Mouse (Mus musculus): ENCODE data around the gene Fign.

The Fign gene

DNA sequence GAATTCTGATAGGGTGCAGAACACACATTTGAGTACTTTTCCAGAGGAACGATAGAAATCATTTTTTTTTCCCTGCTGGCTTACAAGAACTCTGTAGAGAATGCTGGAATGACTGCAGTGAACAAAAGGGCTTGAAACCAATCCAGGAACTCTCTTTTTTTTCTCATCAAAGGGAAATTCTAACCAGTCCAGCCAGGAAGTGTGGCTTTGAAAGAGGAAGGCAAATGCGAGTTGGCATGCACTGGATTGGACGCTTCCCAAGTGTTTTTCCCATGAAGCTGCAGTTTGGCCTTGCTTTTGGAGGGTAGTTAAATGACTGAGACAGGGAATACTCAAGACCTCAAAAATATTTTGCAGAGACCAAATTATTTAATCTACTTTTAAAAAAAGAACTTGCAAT is 54.7 kb downstream of the Fign start:
- no peak for DNase-seq

DNA sequence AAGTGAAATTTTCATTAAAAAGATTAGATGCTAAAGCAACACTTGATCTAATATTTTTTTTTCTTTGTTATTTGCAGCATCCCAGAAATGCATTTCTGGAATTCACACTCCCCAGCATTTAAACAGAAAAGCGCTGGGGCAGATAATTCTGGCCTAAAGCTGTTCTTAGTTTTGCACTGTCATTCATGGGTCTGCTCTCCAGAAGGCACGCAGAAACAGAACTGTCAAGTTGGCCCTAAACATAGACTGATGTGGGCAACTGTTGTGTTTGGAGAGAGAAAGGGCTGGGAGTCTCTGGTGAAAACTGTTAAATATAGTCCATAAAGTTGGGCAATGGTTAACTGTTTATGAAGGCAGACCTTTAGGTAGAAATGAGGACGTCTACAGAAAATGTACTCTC is 62.4 kb downstream of the Fign start:
- DNase-seq: no peak

DNA sequence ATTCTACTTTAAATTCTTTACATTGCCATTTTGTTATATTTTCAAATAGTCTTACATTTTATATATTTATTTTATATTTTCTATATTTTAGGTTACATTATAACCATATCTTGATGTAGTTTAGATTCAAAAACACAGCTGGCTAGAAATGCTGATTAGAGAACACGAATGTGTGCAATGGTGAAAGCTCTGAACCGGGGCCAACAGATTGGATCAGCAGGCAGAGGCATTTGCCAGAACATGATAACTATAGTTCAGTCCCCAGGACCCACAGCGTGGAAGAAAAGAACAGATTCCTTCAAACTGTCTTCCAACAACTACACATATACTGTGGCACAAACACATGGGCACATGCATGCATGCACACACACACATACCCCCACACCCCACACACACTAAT is 64.0 kb downstream of the Fign start:
- no peak for DNase-seq

DNA sequence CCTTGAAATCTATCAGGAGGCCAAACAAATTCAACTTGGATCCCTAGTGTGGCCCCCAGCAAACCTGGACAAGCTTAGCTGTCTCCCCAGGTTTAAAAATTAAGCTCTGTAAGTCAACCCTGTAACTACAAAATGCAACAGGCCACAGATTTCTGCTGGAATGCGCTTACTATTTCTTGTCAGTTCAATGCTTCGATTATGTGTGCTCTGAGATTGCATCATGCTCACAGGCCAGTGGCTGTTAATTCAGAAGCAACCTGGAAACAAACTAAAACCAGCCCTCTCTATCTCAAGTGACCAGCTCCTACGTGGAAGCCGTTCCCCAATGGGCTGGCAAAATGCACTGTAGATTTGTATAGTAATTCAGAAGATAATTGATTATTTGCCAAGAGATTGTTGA is 71.9 kb downstream of the Fign start:
- DNase-seq: no peak

DNA sequence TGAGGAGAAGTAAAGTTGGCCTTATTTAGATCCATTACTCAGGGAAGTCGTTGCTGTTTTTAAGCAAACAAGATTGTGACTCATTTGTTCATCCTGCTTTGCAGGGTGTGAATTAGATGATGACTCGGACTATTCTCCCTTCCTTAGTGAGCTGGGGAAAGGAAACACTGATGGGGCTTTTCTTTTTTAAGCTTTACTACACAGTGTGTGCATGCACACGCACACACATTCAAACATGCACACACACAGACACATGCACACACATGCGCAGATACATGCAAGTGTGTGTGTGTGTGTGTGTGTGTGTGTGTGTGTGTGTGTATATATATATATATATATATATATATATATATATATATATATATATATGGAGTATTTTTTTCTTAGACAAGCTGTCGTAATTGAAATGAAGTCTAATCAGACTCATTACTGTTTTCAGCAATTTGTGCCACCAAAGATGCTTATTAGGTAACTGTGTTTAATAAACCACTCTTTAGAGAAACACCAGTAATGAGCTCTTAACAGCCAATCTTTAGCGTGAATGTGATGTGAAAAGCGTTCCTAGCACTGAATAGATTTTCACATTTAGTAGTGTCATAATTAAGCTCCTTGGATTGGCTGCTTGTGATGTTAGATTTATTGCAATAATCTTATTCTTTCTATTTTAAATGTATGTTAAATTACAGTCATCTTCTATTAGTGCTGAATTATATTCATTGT is 103.4 kb downstream of the Fign start:
- DNase-seq: no peak

DNA sequence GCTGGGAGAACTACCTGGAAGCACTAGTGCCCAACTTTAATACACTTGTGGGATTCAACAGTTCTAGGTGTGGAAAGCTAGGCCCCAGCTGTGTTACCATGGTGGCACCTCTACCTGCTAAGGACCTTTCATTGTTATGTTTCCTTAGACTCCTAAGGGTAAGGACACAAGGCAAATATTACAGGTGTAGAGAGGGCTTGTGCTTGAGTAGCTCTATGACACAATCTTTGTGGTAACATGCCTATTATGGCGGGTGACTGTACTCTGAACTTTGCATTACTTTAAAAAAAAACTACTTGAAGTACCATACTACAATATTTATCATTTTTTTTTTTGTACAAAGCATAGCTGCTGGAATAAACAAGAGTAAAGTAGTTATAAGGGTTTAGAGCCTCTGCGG is 112.4 kb downstream of the Fign start:
- DNase-seq: no peak

DNA sequence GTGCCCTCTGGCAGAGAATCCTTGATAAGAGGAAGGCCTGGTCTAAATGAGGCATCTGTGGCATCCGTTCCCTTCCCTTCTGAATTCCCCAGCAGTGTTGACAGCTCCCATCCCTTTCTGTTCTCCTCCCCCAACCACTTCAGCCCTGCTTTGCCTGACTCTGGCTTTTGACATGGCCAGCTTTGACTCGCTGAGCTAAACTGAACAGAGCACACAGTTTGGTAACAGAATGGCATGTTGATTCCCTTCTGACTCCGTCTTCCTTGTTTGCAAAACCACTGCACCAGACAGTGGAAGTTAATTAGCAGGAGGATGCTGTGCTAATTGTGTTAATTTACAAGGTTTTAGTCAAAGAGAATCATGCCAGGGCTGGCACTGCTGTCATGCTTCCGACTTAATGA is 115.5 kb downstream of the Fign start:
- DNase-seq: no peak

DNA sequence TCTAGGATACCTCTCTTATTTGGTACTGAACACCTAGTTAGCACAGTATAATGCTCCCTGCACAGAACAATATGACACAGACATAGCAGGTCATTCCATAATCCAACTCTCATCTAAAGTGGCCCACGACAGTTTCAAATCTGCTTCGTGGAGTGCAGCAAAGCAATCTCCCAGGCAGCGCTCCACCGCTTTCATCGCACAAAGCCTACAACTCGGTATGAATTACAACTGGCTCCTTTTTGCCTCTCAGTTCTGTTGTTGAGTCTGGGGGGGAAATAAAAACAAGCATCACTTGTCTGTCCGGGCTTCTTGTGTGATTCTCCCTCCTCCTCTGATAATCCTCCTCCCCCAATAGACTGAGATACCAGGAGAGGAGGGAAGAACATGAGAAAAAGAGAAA is 116.4 kb downstream of the Fign start:
- no peak for DNase-seq

DNA sequence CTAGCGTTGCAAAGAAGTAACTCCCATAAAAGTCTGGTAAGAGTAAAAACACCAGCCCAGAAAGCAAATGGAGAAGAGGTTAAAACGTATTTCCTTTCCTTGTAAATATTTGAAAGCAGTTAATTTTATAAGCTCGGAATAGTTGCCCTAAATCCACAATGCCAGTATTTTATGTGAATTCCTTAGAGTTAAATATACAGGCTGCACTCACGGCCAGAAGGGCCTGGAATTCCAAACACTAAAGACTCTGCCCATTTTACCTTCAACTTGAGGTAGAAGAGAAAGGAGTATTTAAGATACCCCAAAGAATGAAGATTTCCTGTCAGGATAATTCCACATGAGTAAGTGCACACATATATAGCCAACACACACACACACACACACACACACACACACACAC is 128.2 kb downstream of the Fign start:
- no peak for DNase-seq

DNA sequence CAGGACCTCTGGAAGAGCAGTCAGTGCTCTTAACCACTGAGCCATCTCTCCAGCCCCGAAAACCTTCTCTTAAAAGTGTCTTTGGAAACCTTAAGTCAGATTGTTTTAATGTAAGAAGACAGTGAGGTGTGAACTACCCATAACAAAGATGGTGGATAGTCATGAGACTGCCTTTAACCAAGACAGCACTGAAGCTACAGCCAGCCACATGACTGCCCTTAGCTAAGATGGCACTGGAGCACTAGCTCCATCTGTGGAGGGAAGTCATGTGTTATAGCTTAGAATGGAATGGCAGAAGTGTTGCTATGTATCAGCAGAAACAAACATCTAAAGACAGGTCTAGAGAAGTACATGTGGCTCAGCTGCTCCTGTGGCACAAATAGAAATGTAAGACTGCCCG is 166.8 kb downstream of the Fign start:
- no peak for DNase-seq

DNA sequence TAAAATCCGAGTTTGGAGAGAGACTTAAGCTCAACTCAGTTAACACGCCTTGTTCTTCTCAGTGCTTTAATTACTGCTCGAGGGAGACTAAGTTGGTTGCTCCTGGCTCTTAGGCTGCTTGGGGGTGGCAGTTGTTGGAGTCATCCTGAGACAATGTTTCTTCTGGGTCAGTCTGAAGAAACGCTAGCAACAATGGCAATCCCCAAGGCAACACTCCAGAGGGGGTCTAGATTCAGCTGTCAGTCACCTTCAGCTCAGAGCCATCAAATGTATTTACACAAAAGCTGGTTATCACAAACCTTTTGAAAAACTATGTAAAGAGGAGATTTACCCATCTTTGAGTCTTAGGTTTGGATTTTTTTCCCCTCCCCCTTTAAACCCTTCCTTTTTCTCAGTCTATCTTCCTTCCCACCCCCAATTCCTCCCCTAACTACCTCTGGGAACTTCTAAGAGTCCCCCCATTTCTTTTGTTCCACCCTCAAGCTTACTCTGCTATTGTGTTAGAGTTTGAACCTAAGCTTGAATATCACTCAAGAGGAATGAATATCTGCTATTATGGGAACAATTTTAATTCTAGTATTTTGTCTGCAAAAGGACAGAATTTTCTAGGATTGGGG is 171.2 kb downstream of the Fign start:
- no peak for DNase-seq

DNA sequence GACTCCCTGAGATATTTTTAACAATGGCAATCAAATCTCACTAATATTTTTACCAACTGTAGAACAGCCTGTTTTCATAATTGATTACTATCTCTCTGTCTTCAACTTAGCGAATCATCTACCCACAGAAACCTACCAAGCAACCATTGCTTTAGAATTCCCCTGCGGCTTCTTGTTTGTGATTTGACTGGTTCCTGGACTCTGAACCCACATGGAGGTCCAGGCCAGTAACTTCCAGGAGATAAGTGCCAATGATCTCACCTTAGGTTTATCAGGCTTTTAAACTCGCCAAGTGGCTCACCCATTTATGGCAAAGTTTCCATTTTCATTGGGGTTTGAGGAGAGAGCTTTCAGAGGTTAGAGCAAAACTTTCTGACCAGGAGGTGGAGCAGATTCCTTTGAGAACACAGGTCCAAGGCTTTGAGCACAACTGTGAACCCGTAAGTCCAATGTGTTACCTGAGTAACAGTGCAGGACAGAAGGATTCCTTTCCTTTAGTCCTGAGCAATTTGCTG is 172.1 kb downstream of the Fign start:
- no peak for DNase-seq

All from right cerebral cortex, postnatal 14 days (tissue).